Mouse (Mus musculus) CD8-positive naive resting alpha-beta T cell, adult 2 months (primary cell): ENCODE results near the gene Sox15.
"Not testable (repeated sequence)": the region's sequence is repeated elsewhere in the genome, so short reads cannot be mapped to it uniquely, and the experiment has no call there.

ENCODE experiments used
- DNase-seq, 2 experiments: peaks; one replicate each; pipeline ENCODE4 v3.0.0; 2022; ENCODE audit warnings: low read depth in 2 of 2, low spot score in 2 of 2

Sox15 gene

GRCm38 (mm10) chr11:69697396-69697795 lies 42.3 kb downstream of the Sox15 start:
- DNase-seq, result no peak

- no peak for DNase-seq
Observed at GRCm38 (mm10) chr11:69698574-69698973, 43.5 kb downstream of the Sox15 start.

DNA sequence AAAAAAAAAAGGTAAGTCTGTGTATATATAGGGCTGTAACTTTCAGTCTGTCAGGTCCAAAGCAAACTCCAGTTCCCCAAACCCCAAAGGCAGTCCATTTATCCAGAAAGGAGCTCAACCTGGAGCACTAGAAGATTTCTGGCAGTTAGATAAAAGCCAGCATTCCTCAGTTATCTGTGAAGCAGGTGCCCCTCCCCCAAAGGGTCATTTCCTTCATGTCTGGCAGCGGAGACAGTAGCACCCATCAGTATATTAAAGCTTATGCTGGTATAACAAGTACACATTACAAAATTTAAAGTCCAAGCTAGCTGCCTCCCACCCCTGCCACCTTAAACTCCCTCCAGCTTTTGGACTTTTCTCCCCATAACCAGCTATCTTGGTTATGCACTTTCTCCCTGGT lies 44.5 kb downstream of the Sox15 start:
- DNase-seq, result no peak

DNA sequence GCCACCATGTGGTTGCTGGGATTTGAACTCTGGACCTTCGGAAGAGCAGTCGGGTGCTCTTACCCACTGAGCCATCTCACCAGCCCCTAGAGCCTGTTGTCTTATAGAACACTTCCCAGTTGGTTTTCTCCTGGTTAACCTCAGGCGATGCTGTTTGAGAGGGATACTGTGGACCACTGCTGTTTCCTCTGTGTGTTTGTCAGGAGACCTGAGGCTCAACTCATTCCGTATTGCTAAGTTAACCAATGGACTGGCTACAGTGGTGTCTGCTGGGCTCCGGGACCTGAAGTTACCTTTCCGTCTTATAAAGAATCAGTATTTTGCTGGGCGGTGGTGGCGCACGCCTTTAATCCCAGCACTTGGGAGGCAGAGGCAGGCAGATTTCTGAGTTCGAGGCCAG lies 47.8 kb downstream of the Sox15 start:
- not testable (repeated sequence) for DNase-seq

GRCm38 (mm10) chr11:69703381-69703780 lies 48.3 kb downstream of the Sox15 start:
- not testable (repeated sequence) for DNase-seq

DNA sequence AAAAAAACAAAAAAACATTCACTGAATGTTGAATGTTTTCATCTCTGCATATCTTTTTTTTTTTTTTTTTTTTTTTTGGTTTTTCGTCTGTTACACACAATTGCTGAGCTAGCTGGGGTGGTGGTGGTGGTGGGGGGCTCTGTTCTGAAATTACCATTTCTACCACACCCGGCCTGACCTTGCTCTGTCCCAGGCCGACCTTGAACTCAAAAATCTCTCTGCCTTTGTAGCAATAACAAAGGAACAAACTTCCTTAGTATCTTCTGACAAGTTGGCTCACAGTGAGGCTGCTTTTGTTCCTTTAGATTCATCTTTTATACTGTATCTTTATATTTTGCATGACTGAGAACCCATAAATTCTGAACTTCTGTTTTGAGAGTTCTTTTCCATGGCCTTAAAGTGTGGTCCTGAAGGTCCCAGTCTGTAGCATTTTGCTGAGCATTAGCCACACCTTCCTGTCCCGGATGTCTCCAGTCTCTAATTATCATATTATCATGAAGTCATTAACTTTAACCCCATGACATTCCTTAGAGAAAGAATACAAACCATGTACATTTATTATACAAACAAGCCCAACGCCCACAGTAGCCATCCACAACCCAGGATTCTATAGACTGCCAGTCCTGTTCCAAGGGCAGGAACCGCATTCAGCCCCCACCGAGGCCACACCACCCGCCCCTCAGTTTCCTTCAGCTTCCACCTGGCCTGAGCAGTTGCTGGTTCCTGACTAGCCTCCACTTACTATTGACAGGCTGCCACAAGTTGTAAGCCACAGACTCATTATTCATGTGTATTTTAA lies 48.9 kb downstream of the Sox15 start:
- DNase-seq, result no peak

DNA sequence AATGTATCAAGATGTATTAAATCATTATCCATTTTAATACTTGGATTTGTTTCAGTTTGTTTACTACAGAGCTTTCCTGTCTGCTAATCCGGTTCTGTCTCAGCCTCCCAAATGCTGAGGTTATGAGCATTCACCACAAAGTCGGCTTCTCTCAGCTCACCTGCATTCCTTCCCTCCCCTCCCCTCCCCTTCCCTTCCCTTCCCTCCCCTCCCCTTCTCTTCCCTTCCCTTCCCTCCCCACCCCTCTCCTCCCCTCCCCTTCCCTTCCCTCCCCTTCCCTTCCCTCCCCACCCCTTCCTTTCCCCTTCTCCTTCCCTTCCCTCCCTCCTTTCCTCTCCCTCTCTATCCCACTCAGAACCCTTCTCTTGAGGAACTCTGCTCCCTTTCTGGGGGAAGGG lies 49.5 kb downstream of the Sox15 start:
- DNase-seq, result no peak
